Mouse (Mus musculus): ENCODE results near the gene Mettl3. TPM values are rescaled to one million over a fixed set of nuclear protein-coding genes. Genes with fewer than 3 reads are reported as not detected.

The Mettl3 gene
- polyA plus RNA-seq, 1 experiment from 2014 or later = 49.3 TPM

DNA sequence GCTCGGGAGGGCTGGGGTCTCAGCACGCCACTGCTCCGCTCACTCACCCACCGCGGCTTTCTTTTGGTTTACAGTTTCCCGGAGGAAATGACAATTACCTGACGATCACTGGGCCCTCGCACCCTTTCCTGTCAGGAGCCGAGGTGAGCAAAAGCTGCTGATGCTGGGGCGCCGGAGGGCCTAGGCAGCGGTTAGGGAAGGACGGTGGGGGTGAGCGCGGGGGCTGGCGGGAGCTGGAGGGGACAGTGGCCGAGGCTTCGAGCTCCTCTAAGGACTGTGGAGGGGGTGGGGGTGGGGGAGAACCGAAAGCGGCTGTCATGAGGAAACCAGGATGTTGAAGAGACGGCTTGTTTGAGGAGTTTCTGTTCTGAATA, 25.2 kb downstream of the Mettl3 start:
- Histone ChIP-seq H3K27me3 (no peaks in the 10 kb centered on the region), H3K4me3 (peak overlapping the region; percentile 91), H3K4me2 (replicated peaks) (peak overlapping the region; percentile 72), H3K9ac (peak overlapping the region; percentile 91), H3K36me3 (peaks cover 16% of the 10 kb centered on the region), H3K4me1 (peaks cover 14% of the 10 kb centered on the region), H3K27ac (peak overlapping the region; percentile 77), H3K9me3 (no peaks in the 10 kb centered on the region)
- no peak; the same call in 1 of the 2 replicates for ATAC-seq (ENCODE audit: low FRiP score, low read depth)
- WGBS = under 1% methylated on average over 21 of the region's 21 CpGs

DNA sequence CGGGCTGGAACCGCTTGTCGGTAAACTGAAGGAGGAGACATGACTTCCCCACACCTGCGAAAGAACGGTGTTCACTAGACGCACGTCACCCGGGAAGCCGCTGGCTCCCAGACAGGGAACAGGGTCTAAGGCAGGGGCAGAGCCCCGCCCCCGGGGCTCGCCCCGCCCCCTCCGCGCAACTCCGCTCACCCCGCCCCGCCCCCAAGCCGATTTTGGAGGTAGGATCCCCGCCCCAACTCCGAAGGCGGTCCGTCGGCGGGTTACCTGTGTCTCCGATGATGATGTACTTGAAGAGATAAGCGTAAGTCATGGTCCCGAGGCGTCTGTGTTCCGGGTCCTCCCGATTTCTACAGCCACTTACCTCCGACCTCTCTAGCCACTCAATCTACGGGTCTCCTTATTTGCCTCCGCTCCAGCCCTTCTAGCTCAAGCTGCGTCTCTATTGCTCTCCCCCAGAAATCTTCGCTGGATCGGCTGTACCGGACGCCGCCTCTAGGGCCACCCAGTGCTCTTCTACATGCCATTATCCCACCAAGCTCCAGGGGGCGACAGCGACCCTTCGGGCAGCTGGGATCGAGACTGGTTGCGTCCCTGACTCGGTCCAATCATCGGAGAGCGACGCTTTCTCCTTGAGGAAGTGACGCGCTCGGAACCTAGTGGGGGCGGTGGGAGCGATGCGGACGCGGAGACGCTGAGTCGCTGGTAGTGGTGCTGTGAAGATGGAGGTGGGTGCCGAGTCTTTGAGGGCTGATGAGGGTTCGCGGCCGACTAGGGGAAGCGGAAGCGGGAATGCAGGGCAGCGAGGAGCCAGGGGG, 25.8 kb downstream of the Mettl3 start, which contains the start of the genes Tox4 and Rab2b:
Gene Tox4 (plus strand): TSS at position 215 of the 815 bp plus-strand sequence.
Gene Rab2b (minus strand): TSS at position 614 of the 815 bp plus-strand sequence.
- ATAC-seq (ENCODE audit: low FRiP score, low read depth) = peak; percentile 98
- Histone ChIP-seq H3K4me2 (replicated peaks) (peak within 1 kb of the TSS; percentile 72), H3K4me3 (peak within 1 kb of the TSS; percentile 91), H3K9ac (peak within 1 kb of the TSS; percentile 91), H3K4me1 (peaks cover 14% of the 10 kb centered on the region), H3K36me3 (peaks cover 14% of the 10 kb centered on the region), H3K27ac (peak within 1 kb of the TSS; percentile 77), H3K27me3 (no peaks in the 10 kb centered on the region), H3K9me3 (no peaks in the 10 kb centered on the region)
- under 1% methylated on average over 65 of the region's 66 CpGs for WGBS

- H3K27ac ChIP-seq = no peak overlapping the region
- no peak for ATAC-seq (ENCODE audit: low FRiP score, low read depth)
- peaks cover 23% of the 10 kb centered on the region for H3K36me3 ChIP-seq
- peaks cover 14% of the 10 kb centered on the region for H3K4me1 ChIP-seq
- H3K4me2 ChIP-seq (replicated peaks) = no peak overlapping the region
- H3K9ac ChIP-seq = no peak overlapping the region
- 89% methylated on average over 4 of the region's 4 CpGs for WGBS
- no peak overlapping the region for H3K4me3 ChIP-seq
- H3K27me3 ChIP-seq = no peaks in the 10 kb centered on the region
- H3K9me3 ChIP-seq = no peaks in the 10 kb centered on the region
Measured at GRCm38 (mm10) chr14:52277210-52277609, 27.7 kb downstream of the Mettl3 start.

DNA sequence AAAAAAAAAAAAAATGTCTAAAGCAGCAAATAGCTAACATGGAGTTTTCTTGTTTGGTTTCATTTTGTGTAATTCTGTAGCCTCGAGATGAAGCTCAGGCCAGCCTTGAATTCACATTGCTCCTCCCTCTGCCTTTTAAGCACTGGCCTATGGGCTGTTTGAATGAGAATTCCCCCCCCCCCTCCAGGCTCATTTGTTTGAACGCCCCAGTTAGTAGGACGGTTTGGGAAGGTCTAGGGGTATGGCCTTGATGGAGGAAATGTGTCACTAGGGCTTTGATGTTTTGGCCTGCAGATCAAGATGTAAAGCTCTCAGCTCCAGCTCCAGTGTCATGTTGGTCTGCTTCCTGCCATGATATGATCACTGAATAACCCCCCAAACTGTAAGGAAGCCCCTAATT, 32.1 kb downstream of the Mettl3 start:
- WGBS = 74% methylated on average over 3 of the region's 3 CpGs
- no peaks in the 10 kb centered on the region for H3K4me1 ChIP-seq
- no peak for ATAC-seq (ENCODE audit: low FRiP score, low read depth)

GRCm38 (mm10) chr14:52257484-52258213, 47.3 kb downstream of the Mettl3 start, which contains the start of gene Chd8:
Gene Chd8, minus strand, starts transcription at chr14:52257780.
- Histone ChIP-seq H3K27ac (peak within 1 kb of the TSS; percentile 95), H3K27me3 (no peaks in the 10 kb centered on the region), H3K36me3 (peaks cover 11% of the 10 kb centered on the region), H3K4me1 (peaks cover 12% of the 10 kb centered on the region), H3K9ac (peak within 1 kb of the TSS; percentile 92), H3K9me3 (no peaks in the 10 kb centered on the region), H3K4me3 (peak within 1 kb of the TSS; percentile 84), H3K4me2 (replicated peaks) (peak within 1 kb of the TSS; percentile 86)
- under 1% methylated on average over 53 of the region's 54 CpGs for WGBS
- ATAC-seq (ENCODE audit: low FRiP score, low read depth) = peak; percentile 100

More for the DNA sequence above, 32.1 kb downstream of the Mettl3 start:
- Histone ChIP-seq H3K27ac (no peak overlapping the region), H3K9me3 (no peaks in the 10 kb centered on the region), H3K36me3 (peaks cover 35% of the 10 kb centered on the region), H3K9ac (no peak overlapping the region), H3K4me2 (replicated peaks) (no peak overlapping the region), H3K27me3 (no peaks in the 10 kb centered on the region), H3K4me3 (no peak overlapping the region)

DNA sequence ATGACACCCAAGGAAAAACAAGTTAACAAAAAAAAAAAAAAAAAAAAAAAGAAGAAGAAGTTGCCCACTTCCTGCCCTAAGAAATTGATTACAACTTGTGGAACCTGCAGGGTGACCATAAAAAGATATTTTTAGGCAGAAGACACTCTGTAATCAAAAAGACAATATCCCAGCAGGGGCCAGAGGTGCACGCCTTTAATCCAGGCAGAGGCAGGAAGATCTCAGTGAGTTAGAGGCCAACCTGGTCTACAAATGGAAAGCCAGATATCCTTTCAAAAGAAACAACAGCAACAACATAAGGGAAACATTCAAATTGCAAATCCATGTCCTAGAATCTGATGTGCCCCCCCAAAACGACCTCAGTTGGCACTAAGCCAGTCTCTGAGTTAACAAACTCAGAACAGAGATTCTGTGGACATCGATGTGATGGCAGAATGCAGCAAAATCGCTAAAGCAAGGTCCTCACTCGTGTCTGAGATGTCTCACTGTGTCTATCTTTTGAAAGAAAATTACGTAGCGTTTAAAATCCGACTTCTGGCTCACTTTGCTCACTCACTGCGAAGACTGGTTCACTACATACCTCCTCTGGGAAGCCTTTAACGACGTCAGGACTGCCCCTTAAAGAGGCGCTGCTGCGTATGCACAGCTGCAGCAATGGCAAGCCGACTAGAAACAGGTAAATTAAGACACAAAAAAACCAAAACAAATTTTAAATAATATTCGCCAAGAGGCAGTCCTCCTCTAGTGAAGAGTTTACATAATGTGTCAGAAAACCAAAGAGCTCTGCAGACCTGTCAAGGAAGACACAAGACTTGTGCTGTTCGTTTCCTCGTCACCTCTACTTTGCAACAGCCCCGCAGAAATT, 48.4 kb downstream of the Mettl3 start:
- WGBS = 6% methylated on average over 18 of the region's 18 CpGs
- Histone ChIP-seq H3K4me1 (peaks cover 12% of the 10 kb centered on the region), H3K4me3 (peak overlapping the region; percentile 84), H3K27me3 (no peaks in the 10 kb centered on the region), H3K9me3 (no peaks in the 10 kb centered on the region), H3K27ac (peak overlapping the region; percentile 95), H3K4me2 (replicated peaks) (peak overlapping the region; percentile 86), H3K36me3 (peaks cover 9% of the 10 kb centered on the region), H3K9ac (peak overlapping the region; percentile 92)
- no peak for ATAC-seq (ENCODE audit: low FRiP score, low read depth)

DNA sequence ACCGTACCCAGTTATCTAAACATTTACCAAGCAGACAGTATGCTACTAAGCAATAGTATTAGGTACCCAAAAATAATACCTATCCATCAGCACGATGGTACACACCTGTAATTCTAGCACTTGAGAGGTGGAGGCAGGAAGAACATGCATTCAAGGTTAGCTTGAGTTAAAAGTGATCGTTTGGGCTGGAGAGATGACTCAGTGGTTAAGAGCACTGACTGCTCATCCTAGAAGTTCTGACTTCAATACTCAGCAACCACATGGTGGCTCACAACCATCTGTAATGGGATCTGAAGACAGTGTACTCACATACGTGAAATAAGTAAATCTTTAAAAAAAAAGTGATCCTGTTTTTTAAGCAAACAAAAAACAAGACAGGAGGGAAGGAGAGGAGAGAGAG, 58.8 kb downstream of the Mettl3 start:
- 77% methylated on average over 4 of the region's 4 CpGs for WGBS
- no peaks in the 10 kb centered on the region for H3K9me3 ChIP-seq
- no peak overlapping the region for H3K4me2 ChIP-seq (replicated peaks)
- no peak overlapping the region for H3K4me3 ChIP-seq
- no peak for ATAC-seq (ENCODE audit: low FRiP score, low read depth)
- H3K27me3 ChIP-seq = no peaks in the 10 kb centered on the region
- H3K27ac ChIP-seq = no peak overlapping the region
- 0 out of 2 replicates have a peak, but pooled peaks cover 6% of the 10 kb centered on the region for H3K36me3 ChIP-seq
- no peak overlapping the region for H3K9ac ChIP-seq
- H3K4me1 ChIP-seq = peaks cover 15% of the 10 kb centered on the region

Other genes starting within 250 kb of the Mettl3 start
- gene Hnrnpc, start 201.1 kb downstream of the Mettl3 start, polyA plus RNA-seq (2015; fragmentation: Nextera tagmentation; extraction: Ambion mirVana) = 759 and 771 TPM in 2 replicates
- 90.3 and 90.4 TPM in 2 replicates for gene Rpgrip1, start 194.4 kb downstream of the Mettl3 start, polyA plus RNA-seq (2015; fragmentation: Nextera tagmentation; extraction: Ambion mirVana)
- gene Supt16, start 107.7 kb downstream of the Mettl3 start, polyA plus RNA-seq (2015; fragmentation: Nextera tagmentation; extraction: Ambion mirVana) = 72.3 and 74.0 TPM in 2 replicates
- 36.6 and 50.3 TPM in 2 replicates for gene Chd8, start 47.3 kb downstream of the Mettl3 start, polyA plus RNA-seq (2015; fragmentation: Nextera tagmentation; extraction: Ambion mirVana)
- gene Tox4, start 26.0 kb downstream of the Mettl3 start, polyA plus RNA-seq (2015; fragmentation: Nextera tagmentation; extraction: Ambion mirVana) = 47.9 and 48.2 TPM in 2 replicates
- 25.9 and 30.4 TPM in 2 replicates for gene Rab2b, start 25.6 kb downstream of the Mettl3 start, polyA plus RNA-seq (2015; fragmentation: Nextera tagmentation; extraction: Ambion mirVana)
- gene Sall2, start 23.6 kb upstream of the Mettl3 start, polyA plus RNA-seq (2015; fragmentation: Nextera tagmentation; extraction: Ambion mirVana) = 24.3 and 27.0 TPM in 2 replicates
- gene Olfr1513, start 51.3 kb upstream of the Mettl3 start, polyA plus RNA-seq (2015; fragmentation: Nextera tagmentation; extraction: Ambion mirVana) = 0.05 TPM in 1 of 2 replicates, not detected in the other
- not detected in 2 replicates for gene Olfr1512, start 74.0 kb upstream of the Mettl3 start, polyA plus RNA-seq (2015; fragmentation: Nextera tagmentation; extraction: Ambion mirVana)
- not detected in 2 replicates for gene Olfr1511, start 92.3 kb upstream of the Mettl3 start, polyA plus RNA-seq (2015; fragmentation: Nextera tagmentation; extraction: Ambion mirVana)
- not detected in 2 replicates for gene Olfr1510, start 109.2 kb upstream of the Mettl3 start, polyA plus RNA-seq (2015; fragmentation: Nextera tagmentation; extraction: Ambion mirVana)
- gene Olfr1509, start 137.9 kb upstream of the Mettl3 start, polyA plus RNA-seq (2015; fragmentation: Nextera tagmentation; extraction: Ambion mirVana) = not detected in 2 replicates
- gene Olfr1508, start 162.4 kb upstream of the Mettl3 start, polyA plus RNA-seq (2015; fragmentation: Nextera tagmentation; extraction: Ambion mirVana) = not detected in 2 replicates
- not detected in 2 replicates for gene Olfr1507, start 190.6 kb upstream of the Mettl3 start, polyA plus RNA-seq (2015; fragmentation: Nextera tagmentation; extraction: Ambion mirVana)